Mouse (Mus musculus): ENCODE data around the gene Irf9.

The Irf9 gene

GRCm38 (mm10) chr14:55580731-55581130 is 22.6 kb upstream of the Irf9 start:
- DNase-seq (ENCODE audit: inconsistent ontology term) = no peak

DNA sequence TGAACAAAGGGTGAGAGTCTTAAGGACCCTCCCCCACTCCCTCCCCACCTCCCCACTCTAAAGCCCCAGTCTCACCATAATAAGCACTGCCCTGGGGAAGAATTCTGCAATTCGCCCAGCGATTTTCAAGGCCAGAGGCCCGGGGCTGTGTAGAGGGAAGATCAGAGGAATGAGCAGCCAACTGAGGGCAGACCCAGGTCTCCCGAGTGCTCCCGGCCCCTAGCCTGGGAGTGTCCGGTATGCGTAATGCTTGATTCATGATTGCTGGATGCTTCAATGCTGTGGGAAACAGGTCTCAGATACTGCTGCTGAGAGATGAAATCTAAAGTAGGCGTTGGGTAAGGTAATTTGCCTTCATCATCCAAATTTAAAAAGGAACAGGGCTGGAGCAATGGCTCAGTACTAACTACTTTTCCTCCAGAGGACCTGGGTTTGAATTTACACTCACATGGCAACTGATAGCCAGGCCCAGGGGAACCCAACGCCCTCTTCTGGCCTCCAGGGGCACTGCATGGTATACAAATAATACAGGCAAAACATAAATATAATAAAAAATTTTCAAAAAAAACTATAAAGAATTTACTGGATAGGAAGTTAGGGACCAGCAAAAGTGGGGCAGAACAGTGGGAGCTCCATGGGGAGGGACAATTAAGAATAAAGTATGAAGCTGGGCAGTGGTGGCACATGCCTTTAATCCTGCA is 21.2 kb upstream of the Irf9 start:
- no peak for DNase-seq (ENCODE audit: inconsistent ontology term)

DNA sequence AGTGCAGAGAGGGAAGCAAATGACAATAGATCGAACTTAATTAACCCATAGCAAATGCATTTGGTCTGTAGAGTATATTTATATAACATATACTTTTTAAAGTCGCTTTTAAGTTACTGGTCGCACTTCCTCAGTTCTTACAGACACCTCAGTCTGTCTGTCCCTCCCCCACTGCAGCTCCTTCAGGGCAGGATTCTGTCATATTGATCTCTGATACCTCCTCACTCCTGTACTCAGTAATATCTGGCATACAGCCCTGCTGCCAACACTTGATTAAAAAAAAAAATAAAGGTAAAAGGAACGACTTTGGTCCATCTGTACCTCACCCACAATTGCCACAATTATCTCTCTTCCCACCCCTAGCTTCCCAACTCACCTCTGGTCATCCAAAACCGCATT is 19.1 kb upstream of the Irf9 start:
- DNase-seq (ENCODE audit: inconsistent ontology term) = no peak

- peak; percentile 80 for DNase-seq (ENCODE audit: inconsistent ontology term)
Observed at GRCm38 (mm10) chr14:55584702-55585565, 18.4 kb upstream of the Irf9 start, which contains the start of gene Emc9. Gene Emc9 (minus strand): TSS chr14:55585302.

DNA sequence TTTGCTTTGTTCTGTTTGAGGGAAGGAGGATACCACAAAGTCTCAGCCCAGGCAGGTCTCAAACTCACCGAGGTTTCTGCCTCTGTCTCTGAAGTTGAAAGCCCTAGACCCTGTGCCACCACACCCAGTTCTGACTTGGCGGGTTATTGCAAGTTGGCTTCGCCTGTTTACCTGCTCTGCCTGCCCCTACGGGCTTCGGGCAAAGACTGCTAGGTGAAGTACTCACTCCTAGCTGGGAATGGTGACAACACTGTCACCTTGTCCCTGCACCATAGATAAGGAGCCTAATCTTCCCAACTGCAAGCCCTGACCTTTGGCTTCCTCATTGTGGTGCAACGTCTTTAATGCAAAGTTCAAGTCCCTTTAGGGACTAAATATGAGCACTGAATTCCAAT is 17.8 kb upstream of the Irf9 start:
- DNase-seq (ENCODE audit: inconsistent ontology term) = no peak

- no peak for DNase-seq (ENCODE audit: inconsistent ontology term)
Observed at GRCm38 (mm10) chr14:55586149-55586548, 17.2 kb upstream of the Irf9 start.

DNA sequence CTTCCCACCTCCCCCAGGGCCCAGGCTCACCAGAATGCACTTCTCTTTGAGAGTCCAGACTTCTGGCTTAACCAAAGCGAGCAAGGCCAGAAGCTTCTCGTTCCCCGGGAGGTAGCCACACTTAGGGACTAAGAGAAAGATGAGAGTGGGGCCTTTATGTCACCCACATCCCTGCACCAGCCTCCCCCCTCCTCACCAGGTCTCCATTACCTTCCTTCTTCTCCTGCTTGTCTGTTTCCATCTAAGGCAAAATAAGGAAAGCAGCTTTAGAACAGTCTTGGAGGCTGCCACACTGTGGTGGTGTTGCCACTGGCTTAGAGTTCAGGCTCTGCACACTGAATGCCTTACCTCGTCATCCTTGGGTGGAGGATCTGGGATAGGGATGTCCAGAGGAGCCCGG is 14.1 kb upstream of the Irf9 start:
- no peak for DNase-seq (ENCODE audit: inconsistent ontology term)

DNA sequence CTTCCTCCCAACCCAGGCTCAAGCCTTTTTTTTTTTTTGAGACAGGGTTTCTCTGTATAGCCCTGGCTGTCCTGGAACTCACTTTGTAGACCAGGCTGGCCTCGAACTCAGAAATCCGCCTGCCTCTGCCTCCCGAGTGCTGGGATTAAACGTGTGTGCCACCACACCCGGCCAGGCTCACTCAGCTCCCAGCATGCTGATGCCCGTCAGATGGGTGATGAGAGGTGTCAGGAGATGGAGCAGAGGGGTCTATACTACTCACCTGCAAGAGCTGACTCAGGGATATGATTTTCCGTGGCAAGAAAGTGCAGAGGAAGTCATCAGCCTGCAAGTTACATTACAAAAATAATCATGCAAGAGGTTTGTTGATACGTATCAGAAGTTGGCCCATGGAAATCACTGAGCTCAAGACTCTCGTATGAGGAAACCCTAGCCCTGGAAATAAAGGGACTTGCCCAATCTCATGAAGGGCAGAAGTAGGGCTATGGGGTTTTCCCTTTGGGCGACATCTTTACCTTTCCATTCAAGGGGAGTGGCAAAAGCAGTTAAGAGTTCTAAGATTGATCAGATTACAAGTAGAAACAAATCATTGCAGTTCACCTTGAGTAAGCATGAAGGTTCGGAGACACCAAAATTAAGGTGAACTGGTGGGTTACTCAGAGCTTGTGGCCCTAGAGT is 13.5 kb upstream of the Irf9 start:
- no peak for DNase-seq (ENCODE audit: inconsistent ontology term)

- peak; percentile 99 for DNase-seq (ENCODE audit: inconsistent ontology term)
Observed at GRCm38 (mm10) chr14:55590748-55591330, 12.5 kb upstream of the Irf9 start, which contains the start of gene Psme2. Gene Psme2 (minus strand): TSS chr14:55591113.

GRCm38 (mm10) chr14:55591331-55591891 is 12.0 kb upstream of the Irf9 start, which contains the start of gene Rnf31:
Gene Rnf31 (plus strand): TSS chr14:55591708.
- DNase-seq (ENCODE audit: inconsistent ontology term) = peak; percentile 97

DNA sequence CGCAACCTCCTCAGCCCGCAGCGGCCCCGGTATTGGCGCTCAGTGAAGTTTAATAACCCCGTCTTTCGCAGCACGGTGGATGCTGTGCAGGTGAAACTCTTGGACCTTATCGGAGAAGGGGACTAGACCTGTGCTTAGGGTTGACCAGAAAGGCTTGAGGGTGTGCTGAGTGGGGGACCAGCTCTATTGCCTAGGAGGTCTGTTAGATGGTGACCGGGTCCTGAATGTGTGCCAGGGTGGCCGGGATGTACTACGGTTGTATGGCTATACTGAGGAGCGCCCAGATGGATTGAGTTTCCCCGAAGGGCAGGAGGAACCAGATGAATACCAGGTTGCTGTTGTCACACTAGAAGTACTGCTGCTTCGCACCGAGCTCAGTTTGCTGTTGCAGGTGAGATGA is 11.1 kb upstream of the Irf9 start:
- DNase-seq (ENCODE audit: inconsistent ontology term) = no peak

DNA sequence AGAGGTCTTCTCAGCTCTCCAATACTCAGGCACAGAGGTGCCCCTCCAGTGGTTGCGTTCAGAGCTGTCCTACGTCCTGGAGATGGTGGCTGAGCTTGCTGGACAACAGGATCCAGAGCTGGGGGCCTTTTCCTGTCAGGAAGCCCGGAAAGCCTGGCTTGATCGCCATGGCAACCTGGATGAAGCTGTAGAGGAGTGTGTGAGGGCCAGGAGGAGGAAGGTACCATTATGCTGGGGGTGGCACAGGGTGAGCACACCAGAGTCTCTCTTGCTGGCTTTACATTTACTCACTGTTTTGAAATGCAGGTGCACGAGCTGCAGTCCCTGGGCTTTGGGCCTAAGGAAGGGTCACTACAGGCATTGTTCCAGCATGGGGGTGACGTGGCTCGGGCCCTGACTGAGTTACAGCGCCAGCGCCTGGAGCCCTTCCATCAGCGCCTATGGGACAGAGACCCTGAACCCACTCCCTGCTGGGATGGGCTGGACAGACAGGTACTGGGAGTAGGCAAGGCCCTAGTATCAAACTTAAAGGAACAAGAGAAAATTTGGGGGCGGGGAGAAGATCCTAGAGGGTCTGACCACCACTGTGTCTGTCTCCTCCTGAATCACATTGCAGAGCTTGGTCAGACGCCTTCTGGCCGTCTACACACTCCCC is 7.2 kb upstream of the Irf9 start:
- DNase-seq (ENCODE audit: inconsistent ontology term) = no peak

- DNase-seq (ENCODE audit: inconsistent ontology term) = no peak
Observed at GRCm38 (mm10) chr14:55598521-55599390, 4.6 kb upstream of the Irf9 start.

GRCm38 (mm10) chr14:55603633-55604576 is 534 bp downstream of the Irf9 start:
- DNase-seq (ENCODE audit: inconsistent ontology term) = peak; percentile 86

GRCm38 (mm10) chr14:55604823-55605222 is 1.5 kb downstream of the Irf9 start:
- DNase-seq (ENCODE audit: inconsistent ontology term) = no peak

GRCm38 (mm10) chr14:55605743-55606459 is 2.5 kb downstream of the Irf9 start:
- DNase-seq (ENCODE audit: inconsistent ontology term) = no peak

DNA sequence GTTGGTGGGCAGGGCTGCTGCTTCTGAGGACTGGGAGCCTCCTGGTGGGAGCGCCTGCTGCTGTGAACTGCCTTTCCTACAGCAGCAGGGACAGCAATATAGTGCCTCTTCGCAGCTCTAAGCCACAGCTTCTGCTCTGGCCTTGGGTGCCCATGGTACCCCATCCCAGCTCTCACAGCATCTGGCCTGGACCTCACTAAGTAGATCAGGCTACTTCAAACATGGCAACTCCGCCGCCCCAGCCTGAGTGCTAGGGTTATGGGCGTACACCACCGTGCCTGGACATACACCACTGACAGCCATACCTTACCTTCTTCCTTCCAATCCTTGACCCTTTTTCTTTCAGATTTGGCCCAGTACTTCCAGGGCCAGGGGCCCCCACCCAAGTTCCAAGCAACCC is 5.0 kb downstream of the Irf9 start:
- no peak for DNase-seq (ENCODE audit: inconsistent ontology term)

GRCm38 (mm10) chr14:55613346-55613745 is 10.0 kb downstream of the Irf9 start:
- DNase-seq (ENCODE audit: inconsistent ontology term) = no peak
